Mouse (Mus musculus): Measurements from ENCODE around the gene Zxdc. TPM values are rescaled to one million over a fixed set of nuclear protein-coding genes. Genes with fewer than 3 reads are reported as not detected.

The Zxdc gene
- polyA plus RNA-seq, 1 experiment from 2014 or later, result 9.5 TPM

- peaks cover 12% of the 10 kb centered on the region for H3K4me1 ChIP-seq
- H3K27ac ChIP-seq (replicated peaks), result no peak overlapping the region
- peaks cover 7% of the 10 kb centered on the region; the same call in 1 of the 2 replicates for H3K27me3 ChIP-seq
- 71% methylated on average over 14 of the region's 14 CpGs for WGBS
- ATAC-seq (ENCODE audit: insufficient number of reproducible peaks, low FRiP score, low TSS enrichment, low read depth), result no peak
- no peak overlapping the region for H3K4me2 ChIP-seq (replicated peaks)
- H3K4me3 ChIP-seq (replicated peaks), result no peak overlapping the region
- H3K9me3 ChIP-seq (replicated peaks), result no peaks in the 10 kb centered on the region
- no peaks in the 10 kb centered on the region for H3K36me3 ChIP-seq
- no peak overlapping the region for H3K9ac ChIP-seq
Measured at GRCm38 (mm10) chr6:90429911-90430310, 60.6 kb downstream of the Zxdc start.

GRCm38 (mm10) chr6:90431487-90431886, 62.2 kb downstream of the Zxdc start:
- Histone ChIP-seq H3K4me2 (replicated peaks) (no peak overlapping the region), H3K27ac (replicated peaks) (no peak overlapping the region), H3K9me3 (replicated peaks) (no peaks in the 10 kb centered on the region), H3K4me3 (replicated peaks) (no peak overlapping the region), H3K9ac (no peak overlapping the region), H3K36me3 (no peaks in the 10 kb centered on the region), H3K27me3 (peaks cover 7% of the 10 kb centered on the region; the same call in 1 of the 2 replicates), H3K4me1 (peaks cover 12% of the 10 kb centered on the region)
- 59% methylated on average over 2 of the region's 2 CpGs for WGBS
- no peak for ATAC-seq (ENCODE audit: insufficient number of reproducible peaks, low FRiP score, low TSS enrichment, low read depth)

GRCm38 (mm10) chr6:90434687-90435086, 65.4 kb downstream of the Zxdc start:
- H3K4me1 ChIP-seq, result no peaks in the 10 kb centered on the region
- no peak overlapping the region for H3K27ac ChIP-seq (replicated peaks)
- no peak for ATAC-seq (ENCODE audit: insufficient number of reproducible peaks, low FRiP score, low TSS enrichment, low read depth)
- no peak overlapping the region for H3K9ac ChIP-seq
- H3K9me3 ChIP-seq (replicated peaks), result no peaks in the 10 kb centered on the region
- WGBS, result 62% methylated on average over 3 of the region's 3 CpGs
- H3K27me3 ChIP-seq, result no peaks in the 10 kb centered on the region
- H3K4me3 ChIP-seq (replicated peaks), result no peak overlapping the region
- H3K4me2 ChIP-seq (replicated peaks), result no peak overlapping the region
- no peaks in the 10 kb centered on the region for H3K36me3 ChIP-seq

- H3K27me3 ChIP-seq, result no peaks in the 10 kb centered on the region
- no peaks in the 10 kb centered on the region for H3K36me3 ChIP-seq
- H3K4me1 ChIP-seq, result no peaks in the 10 kb centered on the region
- H3K4me3 ChIP-seq (replicated peaks), result no peak overlapping the region
- no peaks in the 10 kb centered on the region for H3K9me3 ChIP-seq (replicated peaks)
- no peak overlapping the region for H3K9ac ChIP-seq
- ATAC-seq (ENCODE audit: insufficient number of reproducible peaks, low FRiP score, low TSS enrichment, low read depth), result no peak
- H3K4me2 ChIP-seq (replicated peaks), result no peak overlapping the region
- 16% methylated on average over 11 of the region's 11 CpGs for WGBS
- H3K27ac ChIP-seq (replicated peaks), result no peak overlapping the region
Measured at GRCm38 (mm10) chr6:90435195-90435618, 65.9 kb downstream of the Zxdc start.

- no peak overlapping the region for H3K27ac ChIP-seq (replicated peaks)
- no peaks in the 10 kb centered on the region for H3K4me1 ChIP-seq
- 82% methylated on average over 10 of the region's 10 CpGs for WGBS
- H3K9ac ChIP-seq, result no peak overlapping the region
- H3K4me2 ChIP-seq (replicated peaks), result no peak overlapping the region
- no peaks in the 10 kb centered on the region for H3K27me3 ChIP-seq
- H3K9me3 ChIP-seq (replicated peaks), result no peaks in the 10 kb centered on the region
- no peaks in the 10 kb centered on the region for H3K36me3 ChIP-seq
- no peak overlapping the region for H3K4me3 ChIP-seq (replicated peaks)
- ATAC-seq (ENCODE audit: insufficient number of reproducible peaks, low FRiP score, low TSS enrichment, low read depth), result no peak
Measured at GRCm38 (mm10) chr6:90436192-90436907, 67.1 kb downstream of the Zxdc start.

GRCm38 (mm10) chr6:90437041-90437440, 67.7 kb downstream of the Zxdc start:
- Histone ChIP-seq H3K4me1 (no peaks in the 10 kb centered on the region), H3K9me3 (replicated peaks) (no peaks in the 10 kb centered on the region), H3K36me3 (no peaks in the 10 kb centered on the region), H3K4me2 (replicated peaks) (no peak overlapping the region), H3K27ac (replicated peaks) (no peak overlapping the region), H3K27me3 (no peaks in the 10 kb centered on the region), H3K4me3 (replicated peaks) (no peak overlapping the region), H3K9ac (no peak overlapping the region)
- no peak for ATAC-seq (ENCODE audit: insufficient number of reproducible peaks, low FRiP score, low TSS enrichment, low read depth)
- 81% methylated on average over 3 of the region's 3 CpGs for WGBS

GRCm38 (mm10) chr6:90446883-90447282, 77.6 kb downstream of the Zxdc start:
- no peak for ATAC-seq (ENCODE audit: insufficient number of reproducible peaks, low FRiP score, low TSS enrichment, low read depth)
- Histone ChIP-seq H3K27me3 (no peaks in the 10 kb centered on the region), H3K36me3 (no peaks in the 10 kb centered on the region), H3K27ac (replicated peaks) (no peak overlapping the region), H3K4me2 (replicated peaks) (no peak overlapping the region), H3K9ac (no peak overlapping the region), H3K4me3 (replicated peaks) (no peak overlapping the region), H3K9me3 (replicated peaks) (no peaks in the 10 kb centered on the region), H3K4me1 (no peaks in the 10 kb centered on the region)
- WGBS, result 36% methylated on average over 4 of the region's 4 CpGs

GRCm38 (mm10) chr6:90450179-90450578, 80.9 kb downstream of the Zxdc start:
- ATAC-seq (ENCODE audit: insufficient number of reproducible peaks, low FRiP score, low TSS enrichment, low read depth), result no peak
- Histone ChIP-seq H3K4me2 (replicated peaks) (no peak overlapping the region), H3K9me3 (replicated peaks) (no peaks in the 10 kb centered on the region), H3K36me3 (no peaks in the 10 kb centered on the region), H3K27ac (replicated peaks) (no peak overlapping the region), H3K27me3 (no peaks in the 10 kb centered on the region), H3K4me3 (replicated peaks) (no peak overlapping the region), H3K9ac (no peak overlapping the region), H3K4me1 (no peaks in the 10 kb centered on the region)
- 31% methylated on average over 7 of the region's 7 CpGs for WGBS

GRCm38 (mm10) chr6:90450697-90451096, 81.4 kb downstream of the Zxdc start:
- no peak overlapping the region for H3K4me3 ChIP-seq (replicated peaks)
- ATAC-seq (ENCODE audit: insufficient number of reproducible peaks, low FRiP score, low TSS enrichment, low read depth), result no peak

GRCm38 (mm10) chr6:90451512-90451911, 82.2 kb downstream of the Zxdc start:
- H3K27ac ChIP-seq (replicated peaks), result no peak overlapping the region
- no peaks in the 10 kb centered on the region for H3K4me1 ChIP-seq
- no peak overlapping the region for H3K4me3 ChIP-seq (replicated peaks)
- H3K36me3 ChIP-seq, result no peaks in the 10 kb centered on the region
- ATAC-seq (ENCODE audit: insufficient number of reproducible peaks, low FRiP score, low TSS enrichment, low read depth), result no peak
- H3K4me2 ChIP-seq (replicated peaks), result no peak overlapping the region
- H3K27me3 ChIP-seq, result no peaks in the 10 kb centered on the region
- no peak overlapping the region for H3K9ac ChIP-seq
- 79% methylated on average over 5 of the region's 5 CpGs for WGBS
- H3K9me3 ChIP-seq (replicated peaks), result no peaks in the 10 kb centered on the region

More at GRCm38 (mm10) chr6:90450697-90451096, 81.4 kb downstream of the Zxdc start:
- H3K9ac ChIP-seq, result no peak overlapping the region
- H3K27ac ChIP-seq (replicated peaks), result no peak overlapping the region
- no peaks in the 10 kb centered on the region for H3K4me1 ChIP-seq
- 72% methylated on average over 5 of the region's 5 CpGs for WGBS
- H3K27me3 ChIP-seq, result no peaks in the 10 kb centered on the region
- H3K4me2 ChIP-seq (replicated peaks), result no peak overlapping the region
- no peaks in the 10 kb centered on the region for H3K9me3 ChIP-seq (replicated peaks)
- H3K36me3 ChIP-seq, result no peaks in the 10 kb centered on the region

- H3K27ac ChIP-seq (replicated peaks), result no peak overlapping the region
- H3K27me3 ChIP-seq, result no peaks in the 10 kb centered on the region
- H3K4me1 ChIP-seq, result no peaks in the 10 kb centered on the region
- ATAC-seq (ENCODE audit: insufficient number of reproducible peaks, low FRiP score, low TSS enrichment, low read depth), result no peak
- no peaks in the 10 kb centered on the region for H3K9me3 ChIP-seq (replicated peaks)
- H3K36me3 ChIP-seq, result no peaks in the 10 kb centered on the region
- H3K4me3 ChIP-seq (replicated peaks), result no peak overlapping the region
- no peak overlapping the region for H3K9ac ChIP-seq
- no peak overlapping the region for H3K4me2 ChIP-seq (replicated peaks)
Measured at GRCm38 (mm10) chr6:90452603-90453002, 83.3 kb downstream of the Zxdc start.
